Mouse (Mus musculus) left cerebral cortex, adult 2 months (tissue): Measurements from ENCODE around the gene Arpc1b. TPM values are rescaled to one million over a fixed set of nuclear protein-coding genes. Genes with fewer than 3 reads are reported as not detected.
"Not testable (repeated sequence)": the region's sequence is repeated elsewhere in the genome, so short reads cannot be mapped to it uniquely, and the experiment has no call there.

ENCODE experiments used
- DNase-seq, 2 experiments: peaks; one replicate each; pipeline ENCODE4 v3.0.0; 2021 to 2022; ENCODE audit warnings: low spot score in 2 of 2, mixed read lengths in 1 of 2; ENCODE audit errors: extremely low spot score in 1 of 2
- H3K27ac ChIP-seq: fragments of 200-600 bp; 2 replicates; pipeline ENCODE4 v1.8.1; 2022
- H3K4me3 ChIP-seq: fragments of 200-600 bp; 2 replicates; pipeline ENCODE4 v1.8.1; 2022
- CTCF ChIP-seq: fragments of 200-600 bp; IDR thresholded peaks from 2 replicates; pipeline ENCODE4 v1.8.1; 2022; ENCODE audit warnings: antibody characterized with exemption, mild to moderate bottlenecking, moderate library complexity
- intact Hi-C: fragments of 180-260 bp; cut with DNase I; formaldehyde crosslinking; loops from one replicate; pipeline ENCODE4 v1.15.1; 2025
- total RNA-seq, 2 experiments: library from RNA; stranded (reverse); gene quantifications; 2 replicates each; pipeline ENCODE4 v1.2.3; 2021

The Arpc1b gene
- total RNA-seq, 2 experiments from 2014 or later, result 19.0 to 23.5 TPM

GRCm38 (mm10) chr5:145133275-145133674, 19.3 kb downstream of the Arpc1b start:
- H3K4me3 ChIP-seq, DNase-seq, H3K27ac ChIP-seq, intact Hi-C loops: not testable (repeated sequence)
- TF ChIP-seq CTCF, result peak; percentile 7

GRCm38 (mm10) chr5:145138836-145139235, 24.8 kb downstream of the Arpc1b start:
- H3K27ac ChIP-seq, result no peak overlapping the region
- DNase-seq, result no peak

GRCm38 (mm10) chr5:145139571-145140519, 25.8 kb downstream of the Arpc1b start, which contains the start of the genes Pdap1 and Bud31:
Gene Pdap1, minus strand, starts transcription at chr5:145140238.
Gene Bud31, plus strand, starts transcription at chr5:145140362.
- intact Hi-C loops, result loop anchor here (2.0 kb wide), 1 partner anchor 27 kb away; the partner anchor contains the start of genes Cpsf4 and Ptcd1
- Histone ChIP-seq H3K27ac (peak within 1 kb of the TSS; percentile 100), H3K4me3 (peak within 1 kb of the TSS; percentile 78)
- no peak; the same call in none of the 2 replicates for TF ChIP-seq CTCF
- DNase-seq, result peak; percentile 94 to 95

More at GRCm38 (mm10) chr5:145138836-145139235, 24.8 kb downstream of the Arpc1b start:
- intact Hi-C loops, result no loop called here
- no peak for TF ChIP-seq CTCF
- H3K4me3 ChIP-seq, result peak overlapping the region; percentile 78

GRCm38 (mm10) chr5:145140611-145141010, 26.6 kb downstream of the Arpc1b start:
- H3K27ac ChIP-seq, result peak overlapping the region; percentile 100
- intact Hi-C loops, result loop anchor here (2.0 kb wide), 1 partner anchor 26 kb away; the partner anchor contains the start of genes Cpsf4 and Ptcd1
- H3K4me3 ChIP-seq, result peak overlapping the region; percentile 78
- DNase-seq, result no peak
- TF ChIP-seq CTCF, result no peak

GRCm38 (mm10) chr5:145147748-145148147, 33.7 kb downstream of the Arpc1b start:
- intact Hi-C loops, result no loop called here
- DNase-seq, result no peak
- H3K4me3 ChIP-seq, result no peak overlapping the region
- no peak for TF ChIP-seq CTCF
- H3K27ac ChIP-seq, result no peak overlapping the region

- no peak for TF ChIP-seq CTCF
- no peak for DNase-seq
- H3K4me3 ChIP-seq, result no peak overlapping the region
- no peak overlapping the region for H3K27ac ChIP-seq
- intact Hi-C loops, result no loop called here
Observed at GRCm38 (mm10) chr5:145149294-145149693, 35.3 kb downstream of the Arpc1b start.

- DNase-seq, result no peak
- TF ChIP-seq CTCF, result no peak
- H3K27ac ChIP-seq, result no peak overlapping the region
- intact Hi-C loops, result no loop called here
- H3K4me3 ChIP-seq, result no peak overlapping the region
Observed at GRCm38 (mm10) chr5:145152690-145153089, 38.7 kb downstream of the Arpc1b start.

- intact Hi-C loops, result no loop called here
- DNase-seq, result no peak
- Histone ChIP-seq H3K4me3 (no peak overlapping the region), H3K27ac (no peak overlapping the region)
- TF ChIP-seq CTCF, result no peak
Observed at GRCm38 (mm10) chr5:145161361-145161760, 47.3 kb downstream of the Arpc1b start.

- intact Hi-C loops, result no loop called here
- TF ChIP-seq CTCF, result no peak
- H3K27ac ChIP-seq, result no peak overlapping the region
- no peak for DNase-seq
- H3K4me3 ChIP-seq, result no peak overlapping the region
Observed at GRCm38 (mm10) chr5:145164710-145165109, 50.7 kb downstream of the Arpc1b start.

GRCm38 (mm10) chr5:145165184-145165583, 51.2 kb downstream of the Arpc1b start:
- intact Hi-C loops, result no loop called here
- no peak for DNase-seq
- H3K4me3 ChIP-seq, result no peak overlapping the region
- TF ChIP-seq CTCF, result no peak
- no peak overlapping the region for H3K27ac ChIP-seq

GRCm38 (mm10) chr5:145166536-145167305, 52.7 kb downstream of the Arpc1b start, which contains the start of the genes Ptcd1 and Cpsf4:
Gene Ptcd1, minus strand, starts transcription at chr5:145167108.
Gene Cpsf4, plus strand, starts transcription at chr5:145167213.
- intact Hi-C loops, result loop anchor here (1.0 to 2.0 kb wide), 3 partner anchors 25 to 38 kb away; partner anchors contain the start of genes Bud31, Pdap1 and Zkscan5
- TF ChIP-seq CTCF, result no peak; the same call in 1 of the 2 replicates
- peak within 1 kb of the TSS; percentile 87 for H3K27ac ChIP-seq
- peak within 1 kb of the TSS; percentile 67 for H3K4me3 ChIP-seq
- peak; percentile 98 for DNase-seq
